22 mouse cellular contexts compared by ENCODE assay signal in genomic region chr15:81161571-81161970, GRCm38 (mm10). TPM values are rescaled to one million over a fixed set of nuclear protein-coding genes. Genes with fewer than 3 reads are reported as not detected.
A peak's percentile ranks its signal among the peaks of the same experiment; 100 is the strongest.
DNase-seq lines count a peak whose midpoint lies in the region; ATAC-seq lines count a peak whose summit lies in the region.
"Had no signal": no experiment of that assay in that cellular context is flagged by ENCODE, and none has a peak within 500 bp of the region (broad histone marks: within the 10 kb centered on the region; RNA-seq: fewer than 3 reads in every experiment).

No protein-coding gene starts in this region.

- no peak overlapping the region for H3K9ac ChIP-seq in kidney, embryonic 15.5 days
- H3K9ac ChIP-seq in kidney, embryonic 16.5 days (replicated peaks; ENCODE audit: low read length) = no peak overlapping the region
- H3K9ac ChIP-seq in midbrain, embryonic 11.5 days (ENCODE audit: low read length) = no peak overlapping the region
- no peak overlapping the region for H3K9ac ChIP-seq in midbrain, embryonic 16.5 days (ENCODE audit: low read depth, low read length)

- peaks cover 22% of the 10 kb centered on the region; the same call in 1 of the 2 replicates for H3K4me1 ChIP-seq in kidney, embryonic 15.5 days
- H3K4me1 ChIP-seq in kidney, embryonic 16.5 days (ENCODE audit: insufficient read depth, low read length) = peaks cover 22% of the 10 kb centered on the region; the same call in 1 of the 2 replicates
- H3K4me1 ChIP-seq in midbrain, embryonic 11.5 days (ENCODE audit: control insufficient read depth, insufficient read depth, low read length) = no peaks in the 10 kb centered on the region
- H3K4me1 ChIP-seq in midbrain, embryonic 16.5 days (ENCODE audit: control insufficient read depth, insufficient read depth, low read length) = no peaks in the 10 kb centered on the region

- 0 out of 2 replicates have a peak overlapping the region, but pooled peaks have one; percentile 18 for H3K27ac ChIP-seq in kidney, embryonic 15.5 days
- H3K27ac ChIP-seq in kidney, embryonic 16.5 days (ENCODE audit: low read length) = 0 out of 2 replicates have a peak overlapping the region, but pooled peaks have one; percentile 58
- no peak overlapping the region for H3K27ac ChIP-seq in midbrain, embryonic 11.5 days (ENCODE audit: low read depth, low read length)
- no peak overlapping the region for H3K27ac ChIP-seq in midbrain, embryonic 16.5 days (ENCODE audit: low read length)

- no peak for ATAC-seq in kidney, embryonic 15.5 days (replicated peaks; ENCODE audit: low FRiP score)
- ATAC-seq in kidney, embryonic 16.5 days (ENCODE audit: low FRiP score, low TSS enrichment) = 0 out of 2 replicates have a peak, but pooled peaks have one; percentile 59
- ATAC-seq in midbrain, embryonic 11.5 days (ENCODE audit: low FRiP score) = no peak
- no peak for ATAC-seq in midbrain, embryonic 16.5 days
- ATAC-seq: activated CD4-positive, CD25-positive, alpha-beta regulatory T cell, adult 4 months; CD4-positive, CD25-positive, alpha-beta regulatory T cell, adult 4 months; Patski had no signal

- no peaks in the 10 kb centered on the region for H3K36me3 ChIP-seq in kidney, embryonic 15.5 days
- H3K36me3 ChIP-seq in kidney, embryonic 16.5 days (ENCODE audit: insufficient read depth, low read length) = no peaks in the 10 kb centered on the region
- H3K36me3 ChIP-seq in midbrain, embryonic 11.5 days (ENCODE audit: control insufficient read depth, insufficient read depth, low read length) = no peaks in the 10 kb centered on the region
- no peaks in the 10 kb centered on the region for H3K36me3 ChIP-seq in midbrain, embryonic 16.5 days (ENCODE audit: control insufficient read depth, insufficient read depth, low read length)

- no peaks in the 10 kb centered on the region for H3K9me3 ChIP-seq in kidney, embryonic 15.5 days (replicated peaks)
- H3K9me3 ChIP-seq in kidney, embryonic 16.5 days (ENCODE audit: low read length) = no peaks in the 10 kb centered on the region
- H3K9me3 ChIP-seq in midbrain, embryonic 11.5 days (ENCODE audit: control insufficient read depth, low read length) = no peaks in the 10 kb centered on the region
- H3K9me3 ChIP-seq in midbrain, embryonic 16.5 days (replicated peaks; ENCODE audit: control insufficient read depth, low read length, poor library complexity, severe bottlenecking) = no peaks in the 10 kb centered on the region
- H3K9me3 ChIP-seq: G1E had no signal

- DNase-seq in heart, adult 11 months = peak; percentile 68
- no peak for DNase-seq in heart, adult 18-20 months
- no peak for DNase-seq in kidney, postnatal 10 days
- DNase-seq in kidney, postnatal 25 days = no peak
- peak; percentile 51 for DNase-seq in midbrain, embryonic 11.5 days (ENCODE audit: low spot score, missing footprints)
- DNase-seq: adrenal gland, adult 2 months; adrenal gland, adult 8-10 months; adrenal gland, postnatal 10 days; adrenal gland, postnatal 14 days; adrenal gland, postnatal 25 days; adrenal gland, postnatal 36 days; B cell, adult 2 months; cerebellum, adult 11 months; cerebellum, adult 11-12 months had no signal

- no peaks in the 10 kb centered on the region for H3K27me3 ChIP-seq in kidney, embryonic 15.5 days
- H3K27me3 ChIP-seq in kidney, embryonic 16.5 days (ENCODE audit: insufficient read depth, low read length) = no peaks in the 10 kb centered on the region
- H3K27me3 ChIP-seq in midbrain, embryonic 11.5 days (ENCODE audit: control insufficient read depth, insufficient read depth, low read length) = no peaks in the 10 kb centered on the region
- no peaks in the 10 kb centered on the region for H3K27me3 ChIP-seq in midbrain, embryonic 16.5 days (ENCODE audit: control insufficient read depth, insufficient read depth, low read depth, low read length)
- H3K27me3 ChIP-seq: CH12.LX, Patski had no signal

- 36% methylated on average over 3 of the region's 3 CpGs for WGBS in kidney, embryonic 15.5 days
- WGBS in kidney, embryonic 16.5 days = 28% methylated on average over 2 of the region's 3 CpGs
- 75% methylated on average over 3 of the region's 3 CpGs for WGBS in midbrain, embryonic 11.5 days
- WGBS in midbrain, embryonic 16.5 days = 79% methylated on average over 3 of the region's 3 CpGs

- no peak overlapping the region for H3K4me2 ChIP-seq in kidney, embryonic 15.5 days
- H3K4me2 ChIP-seq in kidney, embryonic 16.5 days (replicated peaks; ENCODE audit: low read depth, low read length) = no peak overlapping the region
- H3K4me2 ChIP-seq in midbrain, embryonic 11.5 days = no peak overlapping the region
- H3K4me2 ChIP-seq in midbrain, embryonic 16.5 days (ENCODE audit: low read length) = no peak overlapping the region

- no peak overlapping the region for H3K4me3 ChIP-seq in kidney, embryonic 15.5 days (replicated peaks)
- H3K4me3 ChIP-seq in kidney, embryonic 16.5 days (ENCODE audit: low read length) = no peak overlapping the region
- H3K4me3 ChIP-seq in midbrain, embryonic 11.5 days (ENCODE audit: low read depth, low read length) = no peak overlapping the region
- H3K4me3 ChIP-seq in midbrain, embryonic 16.5 days (ENCODE audit: low read depth, low read length) = no peak overlapping the region

RNA-seq across cellular contexts. Expression of gene Mrtfa, which starts 29.0 kb away (rescaled TPM):
- 10 to 100 TPM in 1 of 2 experiments, 1 to 10 TPM in 1; 8.6 to 10.1 TPM for total RNA-seq in heart, adult 18-20 months (2021)
- 23.4 and 27.0 TPM in 2 replicates for polyA plus RNA-seq in kidney, embryonic 15.5 days (2015; fragmentation: Nextera tagmentation; extraction: Ambion mirVana)
- polyA plus RNA-seq in kidney, embryonic 16.5 days (2015; fragmentation: Nextera tagmentation; extraction: Ambion mirVana) = 22.6 and 28.3 TPM in 2 replicates
- 20.7 and 21.8 TPM in 2 replicates for polyA plus RNA-seq in midbrain, embryonic 11.5 days (2014; fragmentation: Nextera tagmentation; extraction: Ambion mirVana)
- polyA plus RNA-seq in midbrain, embryonic 16.5 days (2015; fragmentation: Nextera tagmentation; extraction: Ambion mirVana) = 29.3 and 29.8 TPM in 2 replicates

Comparison
In these comparisons a context has a peak if more than half of its experiments do, and no peak if none do; other contexts are left out.
1. DNase-seq: peak in heart, adult 11 months (single experiment) and midbrain, embryonic 11.5 days (single experiment); none in heart, adult 18-20 months (0 of 2), kidney, postnatal 10 days (single experiment) and kidney, postnatal 25 days (0 of 2).
2. H3K27ac ChIP-seq: peak in kidney, embryonic 15.5 days (single experiment) and kidney, embryonic 16.5 days (single experiment); none in midbrain, embryonic 11.5 days (single experiment) and midbrain, embryonic 16.5 days (single experiment).